Mouse (Mus musculus): ENCODE measurements at regions not wholly inside any gene's neighbourhood (a gene's known extent, or its start where the extent isn't known, plus 50 kb on each side); places are given as distances from the start of the nearest gene placed in this dataset.

DNA sequence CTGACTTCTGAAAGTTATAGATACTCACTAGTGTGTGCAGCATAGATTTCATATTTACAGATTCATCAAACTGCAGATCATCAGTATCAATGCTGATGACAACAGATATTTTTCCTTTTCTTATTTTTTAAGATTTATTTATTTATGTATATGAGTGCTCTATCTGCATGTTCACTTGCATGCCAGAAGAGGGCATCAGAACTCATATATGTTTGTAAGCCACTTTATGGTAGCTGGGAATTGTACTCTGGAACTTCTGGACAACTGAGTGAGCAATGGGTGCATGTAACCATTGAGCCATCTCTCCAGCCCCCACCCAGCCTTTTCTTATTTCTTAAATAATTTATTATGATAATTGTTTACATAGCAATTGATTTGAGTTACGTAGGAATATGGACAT is 62.5 kb upstream of the Ctsc start:
- no peaks in the 10 kb centered on the region for H3K27me3 ChIP-seq
- POLR2A ChIA-PET: no interaction called here
- TF ChIP-seq CTCF (IDR thresholded peaks at IDR 0.05): peak; percentile 42
- CTCF ChIA-PET: interaction anchor here (1.5 kb wide), 1 partner anchor 14 kb away, joined by 4 read pairs; no protein-coding TSS in a partner anchor
- ATAC-seq: no peak
- DNase-seq (ENCODE audit: low read depth, low spot score): no peak
- in situ Hi-C loops (cut with MboI; ENCODE audit: low pct_unique_long_range_greater_than_20kb): loop anchor here (25.0 kb wide), 1 partner anchor 322 kb away; no protein-coding TSS in a partner anchor

DNA sequence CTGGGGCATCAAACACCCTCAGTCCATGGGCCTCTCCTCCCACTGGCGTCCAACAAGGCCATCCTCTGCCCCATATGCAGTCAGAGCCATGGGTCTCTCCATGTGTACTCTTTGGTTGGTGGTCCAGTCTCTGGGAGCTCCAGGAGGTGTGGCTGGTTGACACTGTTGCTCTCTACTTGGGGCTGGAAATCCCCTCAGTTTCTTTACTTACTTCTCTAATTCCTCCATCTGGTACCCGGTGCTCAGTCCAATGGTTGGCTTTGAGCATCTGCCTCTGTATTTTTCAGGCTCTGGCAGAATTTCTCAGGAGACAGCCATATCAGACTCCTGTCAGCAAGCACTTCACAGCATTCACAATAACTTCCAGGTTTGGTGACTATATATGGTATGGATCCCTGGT is 55.7 kb upstream of the Ctsc start:
- CTCF ChIA-PET: no interaction called here
- POLR2A ChIA-PET: no interaction called here
- H3K27me3 ChIP-seq: no peaks in the 10 kb centered on the region
- in situ Hi-C loops (cut with MboI; ENCODE audit: low pct_unique_long_range_greater_than_20kb): loop anchor here (25.0 kb wide), 1 partner anchor 315 kb away; no protein-coding TSS in a partner anchor
- no peak for ATAC-seq
- DNase-seq (ENCODE audit: low read depth, low spot score): no peak
- no peak for TF ChIP-seq CTCF (IDR thresholded peaks at IDR 0.05)

GRCm38 (mm10) chr7:88225800-88226199 is 52.1 kb upstream of the Ctsc start:
- ChIA-PET POLR2A (no interaction called here), CTCF (no interaction called here)
- in situ Hi-C loops (cut with MboI; ENCODE audit: low pct_unique_long_range_greater_than_20kb): no loop called here
- DNase-seq (ENCODE audit: low read depth, low spot score): no peak
- H3K27me3 ChIP-seq: no peaks in the 10 kb centered on the region
- TF ChIP-seq CTCF (IDR thresholded peaks at IDR 0.05): no peak
- ATAC-seq: no peak
